ENCODE assay signal across 10 mouse cellular contexts in genomic region chr9:124126373-124126772, GRCm38 (mm10). TPM values are rescaled to one million over a fixed set of nuclear protein-coding genes. Genes with fewer than 3 reads are reported as not detected.
DNase-seq lines count a peak whose midpoint lies in the region; ATAC-seq and TF ChIP-seq lines count a peak whose summit lies in the region.
"Had no signal": no experiment of that assay in that cellular context is flagged by ENCODE, and none has a peak within 500 bp of the region (broad histone marks: within the 10 kb centered on the region; RNA-seq: fewer than 3 reads in every experiment).

No protein-coding gene starts in this region.

- no peak overlapping the region for H3K27ac ChIP-seq in kidney, embryonic 15.5 days
- H3K27ac ChIP-seq in embryonic facial prominence, embryonic 14.5 days (replicated peaks; ENCODE audit: low read depth, low read length): 0 out of 2 replicates have a peak overlapping the region, but pooled peaks have one; percentile 17
- no peak overlapping the region for H3K27ac ChIP-seq in liver, adult 2 months (replicated peaks; ENCODE audit: insufficient read depth, low read depth, low read length)
- peak overlapping the region; percentile 43; the same call in 1 of the 2 replicates for H3K27ac ChIP-seq in small intestine, adult 2 months (ENCODE audit: insufficient read depth, low read depth, low read length)
- H3K27ac ChIP-seq: neural tube, embryonic 13.5 days had no signal

- no peaks in the 10 kb centered on the region for H3K4me1 ChIP-seq in kidney, embryonic 15.5 days
- H3K4me1 ChIP-seq in embryonic facial prominence, embryonic 14.5 days (ENCODE audit: control insufficient read depth, insufficient read depth, low read length): no peaks in the 10 kb centered on the region
- peaks cover 1% of the 10 kb centered on the region; the same call in 1 of the 2 replicates for H3K4me1 ChIP-seq in liver, adult 2 months (ENCODE audit: control insufficient read depth, insufficient read depth, low read length)
- no peaks in the 10 kb centered on the region for H3K4me1 ChIP-seq in small intestine, adult 2 months (ENCODE audit: control insufficient read depth, insufficient read depth, insufficient read length, low read length)
- H3K4me1 ChIP-seq: neural tube, embryonic 13.5 days had no signal

- no peak overlapping the region for H3K9ac ChIP-seq in kidney, embryonic 15.5 days
- H3K9ac ChIP-seq in embryonic facial prominence, embryonic 14.5 days (ENCODE audit: low read depth, low read length): peak overlapping the region; percentile 30; the same call in 1 of the 2 replicates
- no peak overlapping the region for H3K9ac ChIP-seq in liver, adult 2 months (ENCODE audit: low read depth, low read length)
- H3K9ac ChIP-seq: neural tube, embryonic 13.5 days had no signal

- H3K79me2 ChIP-seq in liver, adult 2 months (ENCODE audit: control insufficient read depth, insufficient read depth, low read length): no peaks in the 10 kb centered on the region

- H3K27me3 ChIP-seq in kidney, embryonic 15.5 days: no peaks in the 10 kb centered on the region; the same call in 1 of the 2 replicates
- no peaks in the 10 kb centered on the region for H3K27me3 ChIP-seq in embryonic facial prominence, embryonic 14.5 days (replicated peaks; ENCODE audit: control insufficient read depth, insufficient read depth, low read length)
- no peaks in the 10 kb centered on the region for H3K27me3 ChIP-seq in liver, adult 2 months (ENCODE audit: control insufficient read depth, insufficient read depth, low read length)
- peaks cover 2% of the 10 kb centered on the region; the same call in 1 of the 2 replicates for H3K27me3 ChIP-seq in small intestine, adult 2 months (ENCODE audit: control insufficient read depth, insufficient read depth, low read length)
- H3K27me3 ChIP-seq: neural tube, embryonic 13.5 days had no signal

- H3K9me3 ChIP-seq in kidney, embryonic 15.5 days (replicated peaks): no peaks in the 10 kb centered on the region
- no peaks in the 10 kb centered on the region for H3K9me3 ChIP-seq in embryonic facial prominence, embryonic 14.5 days (ENCODE audit: control insufficient read depth, low read length)
- H3K9me3 ChIP-seq: G1E; neural tube, embryonic 13.5 days had no signal

- no peak overlapping the region for H3K4me3 ChIP-seq in kidney, embryonic 15.5 days (replicated peaks)
- no peak overlapping the region for H3K4me3 ChIP-seq in embryonic facial prominence, embryonic 14.5 days (ENCODE audit: low read depth, low read length)
- H3K4me3 ChIP-seq in liver, adult 2 months (ENCODE audit: insufficient read depth, low read depth, low read length): no peak overlapping the region
- no peak overlapping the region for H3K4me3 ChIP-seq in small intestine, adult 2 months (ENCODE audit: low read depth, low read length)
- H3K4me3 ChIP-seq: neural tube, embryonic 13.5 days had no signal

- no peak for TF ChIP-seq POLR2A in liver, adult 2 months (IDR thresholded peaks at IDR 0.05; ENCODE audit: extremely low read depth, insufficient read depth, low read length)
- TF ChIP-seq POLR2A in small intestine, adult 2 months (IDR thresholded peaks at IDR 0.05; ENCODE audit: low read depth, low read length): no peak

- no peak for ATAC-seq in kidney, embryonic 15.5 days (replicated peaks; ENCODE audit: low FRiP score)
- no peak for ATAC-seq in embryonic facial prominence, embryonic 14.5 days (ENCODE audit: low read depth)

- H3K36me3 ChIP-seq in kidney, embryonic 15.5 days: no peaks in the 10 kb centered on the region
- no peaks in the 10 kb centered on the region for H3K36me3 ChIP-seq in embryonic facial prominence, embryonic 14.5 days (ENCODE audit: control insufficient read depth, insufficient read depth, low read length)
- no peaks in the 10 kb centered on the region for H3K36me3 ChIP-seq in liver, adult 2 months (ENCODE audit: control insufficient read depth, insufficient read depth, low read length)
- no peaks in the 10 kb centered on the region for H3K36me3 ChIP-seq in small intestine, adult 2 months (ENCODE audit: control insufficient read depth, insufficient read depth, low read length)
- H3K36me3 ChIP-seq: G1E; neural tube, embryonic 13.5 days had no signal

- WGBS in kidney, embryonic 15.5 days: 33% methylated on average over 5 of the region's 5 CpGs
- 40% methylated on average over 5 of the region's 5 CpGs for WGBS in embryonic facial prominence, embryonic 14.5 days
- WGBS in liver, adult 2 months: 51% methylated on average over 5 of the region's 5 CpGs
- WGBS in small intestine, adult 2 months: 33% methylated on average over 5 of the region's 5 CpGs

- TF ChIP-seq CTCF in liver, adult 2 months (IDR thresholded peaks at IDR 0.05; ENCODE audit: low read depth, low read length): no peak
- TF ChIP-seq CTCF in small intestine, adult 2 months (IDR thresholded peaks at IDR 0.05; ENCODE audit: extremely low read depth, insufficient read length, insufficient replicate concordance, low read depth, low read length): no peak

- peak; percentile 8 for DNase-seq in kidney, postnatal 10 days
- peak; percentile 66 for DNase-seq in embryonic facial prominence, embryonic 14.5 days (ENCODE audit: low spot score)
- peak; percentile 32 for DNase-seq in liver, adult 2 months (ENCODE audit: extremely low read depth, low read depth, low spot score)
- no peak for DNase-seq in spleen, postnatal 10 days (ENCODE audit: low spot score in 2 of 2)
- DNase-seq in frontal cortex, postnatal 10 days (ENCODE audit: low spot score in 2 of 2): no peak
- DNase-seq in layer of hippocampus, adult 8-10 months (ENCODE audit: low spot score in 2 of 2): no peak

- no peak overlapping the region for H3K4me2 ChIP-seq in kidney, embryonic 15.5 days
- no peak overlapping the region for H3K4me2 ChIP-seq in embryonic facial prominence, embryonic 14.5 days (ENCODE audit: low read depth, low read length)
- H3K4me2 ChIP-seq: neural tube, embryonic 13.5 days had no signal

RNA-seq across cellular contexts. Expression of gene Ccr5, which starts 5.0 kb away (rescaled TPM):
- 0.18 and 0.65 TPM in 2 replicates for polyA plus RNA-seq in kidney, embryonic 15.5 days (2015; fragmentation: Nextera tagmentation; extraction: Ambion mirVana)
- polyA plus RNA-seq in embryonic facial prominence, embryonic 14.5 days (2014; fragmentation: Nextera tagmentation; extraction: Ambion mirVana): 1.1 and 1.3 TPM in 2 replicates
- 1.6 and 2.2 TPM in 2 replicates for total RNA-seq in liver, adult 2 months (2014; rRNA removed)
- polyA plus RNA-seq in liver, adult 2 months (2012; rRNA removed): 1.0 and 2.0 TPM in 2 replicates
- polyA plus RNA-seq in small intestine, adult 2 months (2012; rRNA removed): 0.09 and 0.10 TPM in 2 replicates
- total RNA-seq in layer of hippocampus, adult 8-10 months (2022): 10 to 100 TPM in 3 of 4 experiments, 1 to 10 TPM in 1; 6.7 to 14.8 (median 13.9) TPM
- polyA plus RNA-seq: G1E had no signal

RNA-seq across cellular contexts. Expression of gene Ccr2, which starts 24.6 kb away (rescaled TPM):
- 2.2 and 2.6 TPM in 2 replicates for polyA plus RNA-seq in kidney, embryonic 15.5 days (2015; fragmentation: Nextera tagmentation; extraction: Ambion mirVana)
- polyA plus RNA-seq in embryonic facial prominence, embryonic 14.5 days (2014; fragmentation: Nextera tagmentation; extraction: Ambion mirVana): 3.8 and 4.7 TPM in 2 replicates
- 1.2 and 1.7 TPM in 2 replicates for total RNA-seq in liver, adult 2 months (2014; rRNA removed)
- 0.40 and 0.43 TPM in 2 replicates for polyA plus RNA-seq in liver, adult 2 months (2012; rRNA removed)
- polyA plus RNA-seq in small intestine, adult 2 months (2012; rRNA removed): 0.14 and 0.18 TPM in 2 replicates
- total RNA-seq in layer of hippocampus, adult 8-10 months (2022): under 1 TPM in 2 of 4 experiments, not detected in 2; 0.11 to 0.31 TPM
- polyA plus RNA-seq: G1E had no signal

Comparison
In these comparisons a context has a peak if more than half of its experiments do, and no peak if none do; other contexts are left out.
1. DNase-seq: peak in kidney, postnatal 10 days (single experiment), embryonic facial prominence, embryonic 14.5 days (single experiment) and liver, adult 2 months (single experiment); none in spleen, postnatal 10 days (0 of 2), frontal cortex, postnatal 10 days (0 of 2) and layer of hippocampus, adult 8-10 months (0 of 2).
2. H3K27ac ChIP-seq: peak in embryonic facial prominence, embryonic 14.5 days (single experiment) and small intestine, adult 2 months (single experiment); none in kidney, embryonic 15.5 days (single experiment) and liver, adult 2 months (single experiment).